Mouse (Mus musculus): ENCODE results near the gene Cdkn1a.

Cdkn1a gene

GRCm38 (mm10) chr17:29117006-29117648 is 26.4 kb downstream of the Cdkn1a start:
- DNase-seq (ENCODE audit: low spot score in 2 of 2), result no peak

GRCm38 (mm10) chr17:29118057-29118456 is 27.3 kb downstream of the Cdkn1a start:
- DNase-seq (ENCODE audit: low spot score in 2 of 2), result no peak

GRCm38 (mm10) chr17:29120666-29121065 is 29.9 kb downstream of the Cdkn1a start:
- no peak for DNase-seq (ENCODE audit: low spot score in 2 of 2)

- no peak for DNase-seq (ENCODE audit: low spot score in 2 of 2)
Measured at GRCm38 (mm10) chr17:29122817-29123216, 32.0 kb downstream of the Cdkn1a start.

DNA sequence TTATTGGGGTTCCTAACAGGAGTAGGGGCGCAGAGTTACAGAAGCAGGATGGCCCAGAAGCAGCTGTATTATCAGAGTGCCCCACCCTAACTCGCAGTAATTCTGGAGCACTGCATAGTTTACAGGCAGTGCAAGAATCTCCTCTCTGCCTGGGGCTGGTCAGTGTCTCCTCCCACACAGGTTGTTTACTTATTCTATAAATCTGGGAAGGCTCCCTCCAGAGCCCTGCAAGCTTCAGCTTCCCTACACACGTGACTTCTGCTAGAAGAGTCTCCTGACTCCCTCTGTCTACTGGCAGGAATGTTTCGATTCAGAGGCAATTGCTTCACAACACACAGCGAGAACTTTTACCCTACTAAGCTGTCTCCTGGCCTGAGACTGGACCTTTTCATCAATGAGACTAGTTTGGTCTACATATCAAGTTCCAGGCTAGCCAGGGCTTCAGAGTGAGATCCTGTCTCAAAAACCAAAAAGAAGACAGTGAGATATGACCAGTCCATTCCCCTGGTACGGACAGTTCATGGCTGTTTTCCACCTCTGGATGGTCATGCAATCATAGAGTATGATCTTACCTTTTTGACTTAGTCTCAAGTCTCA is 32.9 kb downstream of the Cdkn1a start:
- no peak for DNase-seq (ENCODE audit: low spot score in 2 of 2)

DNA sequence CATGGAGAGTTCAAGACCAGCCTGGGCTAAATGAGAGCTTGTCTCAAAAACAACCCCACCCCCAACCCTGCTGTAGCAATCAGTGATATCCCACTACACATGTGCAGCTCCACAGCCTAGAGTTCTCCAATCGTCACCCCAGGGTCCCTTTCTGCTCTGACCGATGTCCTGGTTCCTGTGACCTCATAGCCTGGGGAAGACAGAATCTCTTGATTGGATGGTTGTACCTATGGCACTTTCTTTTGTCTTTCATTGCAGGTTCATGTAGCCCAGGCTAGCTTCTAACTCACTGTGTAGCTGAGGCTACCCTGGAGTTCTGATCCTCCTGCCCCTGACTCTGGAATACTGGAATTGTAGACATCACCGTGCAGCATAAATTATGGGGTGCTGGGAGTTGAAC is 35.8 kb downstream of the Cdkn1a start:
- no peak for DNase-seq (ENCODE audit: low spot score in 2 of 2)

DNA sequence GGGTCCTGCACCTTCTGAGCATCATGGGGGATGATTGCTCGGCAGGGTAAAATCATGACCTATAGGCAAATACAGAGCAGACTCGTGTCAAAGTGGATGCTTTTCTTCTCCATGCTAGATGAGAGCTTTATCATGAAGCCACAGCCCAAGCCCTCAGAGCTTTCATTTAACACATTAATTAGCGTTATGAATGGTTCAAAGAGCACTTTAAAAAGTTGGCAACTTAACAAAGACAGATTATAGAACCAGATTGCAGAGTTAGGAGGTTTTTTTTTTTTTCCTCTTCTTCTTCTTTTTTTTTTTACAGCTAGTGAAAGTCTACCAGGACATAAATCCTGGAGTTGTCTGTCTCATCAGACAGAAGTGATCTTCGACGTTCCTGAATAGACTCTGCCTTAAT is 38.6 kb downstream of the Cdkn1a start:
- no peak for DNase-seq (ENCODE audit: low spot score in 2 of 2)

DNA sequence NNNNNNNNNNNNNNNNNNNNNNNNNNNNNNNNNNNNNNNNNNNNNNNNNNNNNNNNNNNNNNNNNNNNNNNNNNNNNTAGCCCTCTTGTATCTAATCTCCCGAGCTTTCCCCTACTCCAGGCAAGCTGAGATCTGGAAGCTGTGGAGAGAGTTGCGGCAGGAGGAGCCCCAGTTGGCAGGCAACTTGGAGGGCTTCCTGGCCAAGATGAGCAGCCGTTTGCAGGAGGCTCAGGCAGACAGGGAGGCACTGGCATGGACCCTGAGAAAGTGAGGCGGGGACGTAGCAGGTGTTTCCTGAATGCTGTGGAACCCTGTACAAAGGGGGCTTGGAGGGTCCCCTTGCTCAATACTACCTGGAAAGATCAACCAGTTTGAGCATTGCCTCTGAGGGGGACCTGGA is 44.3 kb downstream of the Cdkn1a start:
- DNase-seq (ENCODE audit: low spot score in 2 of 2), result no peak

GRCm38 (mm10) chr17:29136236-29136635 is 45.5 kb downstream of the Cdkn1a start:
- DNase-seq (ENCODE audit: low spot score in 2 of 2), result no peak

- no peak for DNase-seq (ENCODE audit: low spot score in 2 of 2)
Measured at GRCm38 (mm10) chr17:29137906-29138305, 47.1 kb downstream of the Cdkn1a start.

DNA sequence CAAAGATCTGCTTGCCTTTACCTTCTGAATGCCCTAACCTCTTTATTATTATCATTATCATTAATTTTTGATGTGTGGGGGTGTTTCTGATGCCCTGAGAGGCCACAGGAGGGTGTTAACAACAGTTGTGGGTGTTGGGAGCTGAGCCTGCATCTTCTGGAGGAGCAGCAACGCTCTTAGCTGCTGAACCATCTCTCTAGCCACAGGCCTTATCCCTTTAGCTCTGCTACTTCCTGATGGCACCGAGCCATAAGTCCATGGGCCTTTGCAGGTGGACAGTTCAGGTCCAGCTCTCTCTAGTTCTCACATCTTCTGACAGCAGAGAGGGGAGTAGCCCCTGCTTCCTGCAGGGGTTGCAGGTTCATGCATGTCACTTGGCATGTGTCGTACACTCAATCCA is 50.8 kb downstream of the Cdkn1a start:
- DNase-seq (ENCODE audit: low spot score in 2 of 2), result no peak

- DNase-seq (ENCODE audit: low spot score in 2 of 2), result no peak
Measured at GRCm38 (mm10) chr17:29143266-29143665, 52.5 kb downstream of the Cdkn1a start.

GRCm38 (mm10) chr17:29145101-29145500 is 54.3 kb downstream of the Cdkn1a start:
- no peak for DNase-seq (ENCODE audit: low spot score in 2 of 2)

DNA sequence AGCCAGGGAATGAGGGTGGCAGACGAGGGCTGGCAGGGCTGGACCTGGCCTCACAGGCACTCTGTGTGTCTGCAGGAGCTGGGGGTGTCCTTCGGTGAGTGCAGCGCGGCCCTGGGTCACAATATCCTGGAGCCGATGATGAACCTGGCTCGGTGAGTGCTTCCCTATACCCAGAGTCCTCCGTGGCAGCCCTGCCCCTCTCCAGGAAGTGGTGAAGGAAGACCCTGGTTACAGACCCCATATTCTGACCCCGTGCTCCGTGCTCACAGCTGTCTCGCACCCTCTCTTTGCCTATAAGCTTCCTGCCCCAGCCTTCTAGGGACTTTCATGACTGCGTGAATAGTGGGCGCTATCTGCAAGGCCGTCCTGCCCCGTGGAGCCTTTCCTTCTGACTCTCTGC is 56.5 kb downstream of the Cdkn1a start:
- no peak for DNase-seq (ENCODE audit: low spot score in 2 of 2)

DNA sequence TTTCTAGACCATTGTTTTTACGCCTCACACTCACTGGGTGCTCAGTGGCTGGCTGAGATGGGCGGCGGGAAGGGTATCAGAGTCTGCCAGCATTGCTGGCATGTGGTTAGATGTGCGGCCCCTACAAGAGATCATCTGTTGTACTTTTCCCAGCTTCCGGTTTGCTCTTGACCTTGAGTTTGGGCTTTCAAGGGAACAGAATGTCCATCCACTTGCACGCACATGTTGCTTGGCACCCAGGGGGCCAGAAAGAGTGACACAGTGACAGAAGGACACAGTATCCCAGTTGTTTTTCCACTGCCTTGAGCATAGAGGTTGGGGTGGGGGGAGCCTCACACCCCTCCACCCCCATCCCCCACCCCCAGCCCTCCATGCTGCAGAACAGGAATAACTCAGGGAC is 57.0 kb downstream of the Cdkn1a start:
- no peak for DNase-seq (ENCODE audit: low spot score in 2 of 2)

- no peak for DNase-seq (ENCODE audit: low spot score in 2 of 2)
Measured at GRCm38 (mm10) chr17:29149766-29150165, 59.0 kb downstream of the Cdkn1a start.
